Mouse (Mus musculus): ENCODE data around the gene Inhba. TPM values are rescaled to one million over a fixed set of nuclear protein-coding genes. Genes with fewer than 3 reads are reported as not detected.

Inhba gene
- total RNA-seq (2023): 10 to 100 TPM; 35.0 to 35.7 TPM

GRCm38 (mm10) chr13:16011372-16012242 lies at the start of gene Inhba:
TSS of gene Inhba (plus strand) at chr13:16011851.

Data from neutrophil, adult 83 days (primary cell).